Mouse (Mus musculus) Patski (cell line): ENCODE measurements at regions not wholly inside any gene's neighbourhood (a gene's known extent, or its start where the extent isn't known, plus 50 kb on each side); places are given as distances from the start of the nearest gene placed in this dataset.

Experiments used
- ATAC-seq: fragments of 100-300 bp; one replicate; pipeline ENCODE4 v1.8.0; 2021
- CTCF ChIA-PET: fragments of 350-600 bp; sonication (Branson Sonifier 250); formaldehyde crosslinking; loops from one replicate; lab custom pipeline; 2022; ENCODE audit warnings: inconsistent platforms; lab: Charles Lee
- POLR2A ChIA-PET: fragments of 350-600 bp; sonication (Branson Sonifier 250); formaldehyde crosslinking; loops from one replicate; lab custom pipeline; 2022; ENCODE audit warnings: antibody characterized with exemption, inconsistent platforms; lab: Charles Lee
- DNase-seq: peaks from one replicate; pipeline ENCODE4 v3.0.0-alpha.2; 2011; ENCODE audit warnings: low read depth, low spot score
- H3K27me3 ChIP-seq: fragments of 371-371 bp; one replicate; pipeline ENCODE4 v1.5.1; 2021
- CTCF ChIP-seq: fragments of 100-300 bp; IDR thresholded peaks from one replicate; pipeline ENCODE4 v1.5.1; 2021
- in situ Hi-C: fragments of 300-500 bp; cut with MboI; formaldehyde crosslinking; loops from 3 replicates; pipeline ENCODE4 v1.11.1; 2018; ENCODE audit warnings: low pct_unique_long_range_greater_than_20kb, mixed read lengths

DNA sequence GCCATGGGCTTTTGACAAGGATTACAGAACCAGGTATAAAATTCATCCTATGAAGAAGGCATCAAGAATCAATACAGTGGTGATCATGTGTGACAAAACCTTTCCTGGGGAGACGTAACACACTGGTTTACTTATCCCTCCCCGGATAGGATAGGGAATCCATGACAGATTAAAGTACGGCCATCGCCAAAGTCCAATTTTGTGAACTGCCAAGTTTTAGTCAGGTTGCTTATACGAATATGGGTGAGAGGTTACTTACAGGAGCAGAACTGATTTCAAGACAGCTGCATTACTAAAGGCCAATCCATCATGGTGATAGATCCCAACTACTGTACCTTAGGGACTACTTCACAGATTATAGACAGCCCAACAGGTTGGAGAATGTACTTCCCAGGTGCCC is 849.6 kb upstream of the Lcorl start:
- DNase-seq (no peak), ATAC-seq (no peak)
- in situ Hi-C loops, result no loop called here
- ChIA-PET CTCF (no interaction called here), POLR2A (no interaction called here)
- no peaks in the 10 kb centered on the region for H3K27me3 ChIP-seq
- TF ChIP-seq CTCF, result no peak

DNA sequence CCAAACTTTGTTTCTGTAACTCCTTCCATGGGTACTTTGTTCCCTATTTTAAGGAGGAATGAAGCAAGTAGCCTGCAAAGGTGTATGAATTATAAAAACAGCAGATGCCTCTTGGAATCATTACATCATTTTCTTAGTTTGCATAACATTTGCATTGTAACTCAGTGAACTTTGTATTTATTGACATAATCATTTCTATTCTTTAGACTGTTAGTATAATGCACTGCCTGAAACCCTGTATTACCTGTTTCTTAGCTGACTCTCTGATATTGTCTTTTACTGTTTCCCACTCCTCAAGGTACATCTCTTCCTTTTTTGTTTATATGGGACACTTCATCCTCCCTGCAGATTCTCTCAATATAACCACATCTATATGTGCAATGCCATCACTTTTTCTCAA is 820.6 kb upstream of the Lcorl start:
- DNase-seq, result no peak
- ChIA-PET POLR2A (no interaction called here), CTCF (no interaction called here)
- H3K27me3 ChIP-seq, result no peaks in the 10 kb centered on the region
- ATAC-seq, result no peak
- no peak for TF ChIP-seq CTCF
- in situ Hi-C loops, result no loop called here

- no peaks in the 10 kb centered on the region for H3K27me3 ChIP-seq
- no peak for DNase-seq
- no peak for TF ChIP-seq CTCF
- ChIA-PET POLR2A (no interaction called here), CTCF (no interaction called here)
- in situ Hi-C loops, result no loop called here
- ATAC-seq, result no peak
Observed at GRCm38 (mm10) chr5:46674810-46675502, 817.5 kb upstream of the Lcorl start.

- H3K27me3 ChIP-seq, result no peaks in the 10 kb centered on the region
- TF ChIP-seq CTCF, result no peak
- in situ Hi-C loops, result no loop called here
- ATAC-seq (no peak), DNase-seq (no peak)
- POLR2A ChIA-PET, result no interaction called here
- CTCF ChIA-PET, result interaction anchor here (1.3 kb wide), 1 partner anchor 14 kb away, joined by 4 read pairs; no protein-coding TSS in a partner anchor
Observed at GRCm38 (mm10) chr5:46673413-46673812, 816.0 kb upstream of the Lcorl start.

GRCm38 (mm10) chr5:46670484-46670883 is 813.1 kb upstream of the Lcorl start:
- POLR2A ChIA-PET, result no interaction called here
- TF ChIP-seq CTCF, result no peak
- no peak for DNase-seq
- CTCF ChIA-PET, result interaction anchor here (0.8 kb wide), 1 partner anchor 11 kb away, joined by 3 read pairs; no protein-coding TSS in a partner anchor
- in situ Hi-C loops, result no loop called here
- no peaks in the 10 kb centered on the region for H3K27me3 ChIP-seq
- no peak for ATAC-seq

DNA sequence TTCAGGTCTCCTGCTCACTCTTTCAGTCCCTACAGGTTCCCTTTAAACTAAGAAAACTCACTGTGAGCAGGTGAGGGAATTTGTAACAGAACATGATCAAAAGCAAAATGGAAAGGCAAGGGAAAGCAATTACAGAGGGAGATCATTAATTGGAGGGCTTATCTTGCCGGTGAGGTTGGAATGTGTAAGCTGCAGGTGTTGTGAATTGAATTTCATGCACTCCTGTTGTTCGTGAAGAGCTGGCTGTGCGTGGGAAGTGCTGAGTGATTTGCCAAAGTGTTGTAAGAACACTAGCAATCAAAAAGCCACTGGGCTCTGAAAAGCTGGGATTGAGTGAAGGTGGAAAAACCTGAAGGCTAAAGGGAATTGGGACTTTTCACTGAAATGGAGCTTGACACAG is 808.8 kb upstream of the Lcorl start:
- DNase-seq, result no peak
- no peaks in the 10 kb centered on the region for H3K27me3 ChIP-seq
- in situ Hi-C loops, result no loop called here
- CTCF ChIA-PET, result no interaction called here
- ATAC-seq, result no peak
- POLR2A ChIA-PET, result no interaction called here
- no peak for TF ChIP-seq CTCF

DNA sequence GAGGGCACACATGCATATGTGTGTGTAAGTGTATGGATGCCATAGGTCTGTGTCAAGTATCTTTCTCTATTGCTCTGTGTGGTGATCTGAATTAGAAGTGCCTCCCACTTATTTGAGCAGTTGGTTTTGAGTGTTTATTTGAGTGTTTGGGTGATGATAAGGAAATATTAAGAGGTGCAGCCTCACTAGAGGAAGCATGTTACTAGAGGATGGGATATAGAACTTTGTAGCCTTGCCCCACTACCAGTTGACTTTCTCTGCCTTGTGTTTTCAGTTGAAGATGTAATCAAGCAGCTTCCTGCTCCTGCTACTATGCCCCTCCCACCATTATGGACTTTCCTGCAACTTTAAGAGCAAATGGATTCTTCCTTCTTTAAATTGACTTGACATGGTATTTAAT is 799.6 kb upstream of the Lcorl start:
- ChIA-PET POLR2A (no interaction called here), CTCF (interaction anchor here (2.1 kb wide), 1 partner anchor 13 kb away, joined by 4 read pairs; no protein-coding TSS in a partner anchor)
- no peak for ATAC-seq
- no peak for DNase-seq
- no peak for TF ChIP-seq CTCF
- in situ Hi-C loops, result no loop called here
- no peaks in the 10 kb centered on the region for H3K27me3 ChIP-seq

GRCm38 (mm10) chr5:46654189-46654588 is 796.8 kb upstream of the Lcorl start:
- no peak for TF ChIP-seq CTCF
- no peaks in the 10 kb centered on the region for H3K27me3 ChIP-seq
- DNase-seq (no peak), ATAC-seq (no peak)
- POLR2A ChIA-PET, result no interaction called here
- in situ Hi-C loops, result no loop called here
- CTCF ChIA-PET, result no interaction called here

DNA sequence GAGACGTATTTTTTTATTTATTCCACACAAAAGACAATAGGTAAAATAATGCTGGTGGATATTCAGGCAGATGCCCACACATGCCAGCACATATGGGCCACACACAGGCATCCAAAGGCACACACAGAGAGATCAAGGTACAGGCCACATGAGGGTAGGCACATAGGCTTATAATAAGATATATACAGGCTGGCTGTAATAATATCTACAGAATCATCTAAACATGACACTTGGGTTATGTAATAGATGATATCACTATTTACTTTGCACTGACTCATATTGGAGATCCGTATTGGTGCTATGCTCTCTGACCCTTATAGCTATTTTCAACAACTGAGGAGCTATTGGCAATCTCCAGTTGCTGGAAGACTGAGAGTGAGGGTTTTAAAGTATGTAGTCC is 785.6 kb upstream of the Lcorl start:
- no peaks in the 10 kb centered on the region for H3K27me3 ChIP-seq
- POLR2A ChIA-PET, result no interaction called here
- CTCF ChIA-PET, result interaction anchor here (1.4 kb wide), 1 partner anchor 14 kb away, joined by 4 read pairs; no protein-coding TSS in a partner anchor
- ATAC-seq, result no peak
- DNase-seq, result no peak
- no peak for TF ChIP-seq CTCF
- in situ Hi-C loops, result no loop called here

DNA sequence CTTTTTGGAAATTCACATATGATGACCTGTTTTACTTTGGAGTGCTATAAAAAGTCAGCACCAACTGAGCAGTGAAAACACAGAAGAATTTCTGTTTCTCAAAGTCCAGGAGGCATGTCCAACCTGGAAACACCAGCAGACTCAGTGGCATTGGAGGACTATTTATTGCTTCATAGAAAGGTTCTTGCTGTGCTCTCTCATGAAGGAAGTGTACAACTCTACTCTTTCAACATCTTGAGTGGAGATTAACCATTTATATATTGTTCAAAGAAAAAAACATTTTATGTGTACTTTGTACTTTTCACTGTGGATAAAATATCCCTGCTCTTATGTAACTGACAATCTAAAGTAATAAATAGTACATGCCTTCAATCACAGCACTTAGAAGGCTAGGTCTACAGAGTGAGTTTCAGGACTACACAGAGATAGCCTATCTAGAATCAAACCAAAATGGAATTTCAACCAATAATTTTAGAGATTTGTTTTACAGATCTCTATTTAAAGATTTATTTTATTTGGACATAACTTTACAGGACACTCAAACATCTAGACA is 777.8 kb upstream of the Lcorl start:
- no peak for TF ChIP-seq CTCF
- in situ Hi-C loops, result no loop called here
- H3K27me3 ChIP-seq, result peaks cover 13% of the 10 kb centered on the region
- ATAC-seq, result no peak
- CTCF ChIA-PET, result no interaction called here
- no peak for DNase-seq
- POLR2A ChIA-PET, result no interaction called here
